Mouse (Mus musculus) liver, adult 2 months (tissue): ENCODE data around the gene Blvrb.

ENCODE experiments used
- CTCF ChIP-seq: fragments of 200-500 bp; IDR thresholded peaks from 2 replicates; pipeline ENCODE4 v1.5.1; 2011; ENCODE audit warnings: low read depth, low read length, control low read depth
- POLR2A ChIP-seq: fragments of 200-500 bp; IDR thresholded peaks from 2 replicates; pipeline ENCODE4 v1.6.1; 2011; ENCODE audit warnings: low read length, control low read depth; ENCODE audit not compliant: insufficient read depth; ENCODE audit errors: extremely low read depth

GRCm38 (mm10) chr7:27491856-27492255 is 44.1 kb downstream of the Blvrb start:
- TF ChIP-seq CTCF (no peak), POLR2A (no peak)
